Mouse (Mus musculus): ENCODE measurements around the gene Bivm.

Gene Bivm

GRCm38 (mm10) chr1:44118239-44119054, at the start of gene Bivm, which contains the start of gene Kdelc1:
Gene Bivm (plus strand): TSS chr1:44118957.
Gene Kdelc1 (minus strand): TSS chr1:44118808.
- DNase-seq (ENCODE audit: low spot score in 2 of 2): peak; percentile 54 to 88

GRCm38 (mm10) chr1:44101448-44102225, 17.1 kb upstream of the Bivm start:
- peak in 1 of 2 experiments; percentile 1 for DNase-seq (ENCODE audit: low spot score in 2 of 2)

- DNase-seq (ENCODE audit: low spot score in 2 of 2): peak; percentile 81 to 89
Measured at GRCm38 (mm10) chr1:44102259-44102717, 16.5 kb upstream of the Bivm start, which contains the start of gene Tex30. Gene Tex30 (minus strand): TSS chr1:44102441.

GRCm38 (mm10) chr1:44102939-44103338, 15.8 kb upstream of the Bivm start:
- no peak for DNase-seq (ENCODE audit: low spot score in 2 of 2)

GRCm38 (mm10) chr1:44117571-44117970, 1.2 kb upstream of the Bivm start:
- no peak for DNase-seq (ENCODE audit: low spot score in 2 of 2)

GRCm38 (mm10) chr1:44119201-44120073, 680 bp downstream of the Bivm start:
- peak; percentile 70 to 75 for DNase-seq (ENCODE audit: low spot score in 2 of 2)

GRCm38 (mm10) chr1:44120074-44120406, 1.3 kb downstream of the Bivm start:
- no peak for DNase-seq (ENCODE audit: low spot score in 2 of 2)

- DNase-seq (ENCODE audit: low spot score in 2 of 2): no peak
Measured at GRCm38 (mm10) chr1:44122256-44122655, 3.5 kb downstream of the Bivm start.

- DNase-seq (ENCODE audit: low spot score in 2 of 2): no peak
Measured at GRCm38 (mm10) chr1:44125590-44125989, 6.8 kb downstream of the Bivm start.

- DNase-seq (ENCODE audit: low spot score in 2 of 2): no peak
Measured at GRCm38 (mm10) chr1:44129929-44130581, 11.3 kb downstream of the Bivm start.

GRCm38 (mm10) chr1:44140232-44140631, 21.5 kb downstream of the Bivm start:
- DNase-seq (ENCODE audit: low spot score in 2 of 2): no peak

- no peak for DNase-seq (ENCODE audit: low spot score in 2 of 2)
Measured at GRCm38 (mm10) chr1:44142747-44143146, 24.0 kb downstream of the Bivm start.

GRCm38 (mm10) chr1:44147563-44148381, 29.0 kb downstream of the Bivm start, which contains the start of gene Ercc5:
Gene Ercc5 (plus strand): TSS chr1:44147744.
- DNase-seq (ENCODE audit: low spot score in 2 of 2): peak; percentile 74 to 81

GRCm38 (mm10) chr1:44148706-44149105, 29.9 kb downstream of the Bivm start:
- no peak for DNase-seq (ENCODE audit: low spot score in 2 of 2)

GRCm38 (mm10) chr1:44155287-44155686, 36.5 kb downstream of the Bivm start:
- DNase-seq (ENCODE audit: low spot score in 2 of 2): no peak

GRCm38 (mm10) chr1:44158317-44158716, 39.6 kb downstream of the Bivm start:
- DNase-seq (ENCODE audit: low spot score in 2 of 2): no peak

GRCm38 (mm10) chr1:44161818-44162217, 43.1 kb downstream of the Bivm start:
- DNase-seq (ENCODE audit: low spot score in 2 of 2): no peak

- no peak for DNase-seq (ENCODE audit: low spot score in 2 of 2)
Measured at GRCm38 (mm10) chr1:44162389-44162788, 43.6 kb downstream of the Bivm start.

GRCm38 (mm10) chr1:44167859-44168383, 49.2 kb downstream of the Bivm start:
- no peak for DNase-seq (ENCODE audit: low spot score in 2 of 2)

- DNase-seq (ENCODE audit: low spot score in 2 of 2): no peak
Measured at GRCm38 (mm10) chr1:44172656-44173055, 53.9 kb downstream of the Bivm start.
